Mouse (Mus musculus): ENCODE measurements around the gene Ifit2.

GRCm38 (mm10) chr19:34551981-34552380, 1.5 kb downstream of the Ifit2 start:
- TF ChIP-seq POLR2A (IDR thresholded peaks at IDR 0.05; ENCODE audit: insufficient read length, low read depth) (no peak), MAX (IDR thresholded peaks at IDR 0.05; ENCODE audit: low read depth) (no peak), CEBPB (IDR thresholded peaks at IDR 0.05; ENCODE audit: insufficient read depth, poor library complexity, severe bottlenecking) (no peak), POLR2AphosphoS2 (IDR thresholded peaks at IDR 0.05; ENCODE audit: insufficient read length, low read depth) (no peak), TCF12 (IDR thresholded peaks at IDR 0.05; ENCODE audit: insufficient read depth, poor library complexity, severe bottlenecking) (no peak), MYOD1 (IDR thresholded peaks at IDR 0.05; ENCODE audit: control insufficient read depth in 1 of 3, insufficient read length in 2 of 3, low read depth in 2 of 3) (no peak), REST (IDR thresholded peaks at IDR 0.05; ENCODE audit: insufficient read depth, insufficient read length) (no peak), SRF (IDR thresholded peaks at IDR 0.05; ENCODE audit: control insufficient read depth, insufficient read length, low read depth) (no peak), TCF3 (IDR thresholded peaks at IDR 0.05; ENCODE audit: insufficient read length, low read depth) (no peak), USF1 (IDR thresholded peaks at IDR 0.05; ENCODE audit: low read depth) (no peak), E2F4 (IDR thresholded peaks at IDR 0.05; ENCODE audit: insufficient read depth) (no peak), MYOG (IDR thresholded peaks at IDR 0.05; ENCODE audit: control insufficient read depth in 1 of 3, insufficient read depth in 1 of 3, insufficient read length in 2 of 3, low read depth in 2 of 3) (no peak)

Measured in myocyte (in vitro differentiated cells).